Mouse (Mus musculus): ENCODE measurements at regions not wholly inside any gene's neighbourhood (a gene's known extent, or its start where the extent isn't known, plus 50 kb on each side); places are given as distances from the start of the nearest gene placed in this dataset.

DNA sequence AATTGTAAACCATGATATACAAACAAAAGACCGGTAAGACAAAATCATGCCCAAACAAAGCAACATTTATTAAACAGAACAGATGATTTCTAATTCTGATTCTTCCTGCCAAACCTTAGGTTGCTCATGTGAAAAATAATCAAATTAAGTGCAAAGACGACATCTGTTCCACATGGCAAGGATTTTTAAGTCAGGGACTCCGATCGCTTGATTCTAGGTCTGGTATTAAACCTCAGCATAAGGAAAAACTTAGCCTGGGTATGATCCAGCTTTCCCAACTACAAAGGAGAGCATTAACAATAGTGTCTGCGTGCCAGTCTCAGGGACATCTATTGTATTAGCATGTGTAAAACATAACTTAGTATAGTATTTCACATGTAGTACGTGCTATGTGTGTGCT lies 181.8 kb upstream of the Rnpc3 start:
- Histone ChIP-seq H3K27me3 (ENCODE audit: control insufficient read depth, insufficient read depth, low read length) (no peaks in the 10 kb centered on the region), H3K4me1 (ENCODE audit: control insufficient read depth, insufficient read depth, low read length) (no peaks in the 10 kb centered on the region), H3K4me2 (ENCODE audit: low read depth, low read length) (no peak overlapping the region), H3K27ac (ENCODE audit: low read length) (no peak overlapping the region), H3K4me3 (replicated peaks; ENCODE audit: low read length) (no peak overlapping the region), H3K36me3 (ENCODE audit: control insufficient read depth, insufficient read depth, low read length) (no peaks in the 10 kb centered on the region), H3K9ac (ENCODE audit: low read length) (no peak overlapping the region), H3K9me3 (replicated peaks; ENCODE audit: control insufficient read depth, low read length) (no peaks in the 10 kb centered on the region)
- WGBS = 82% methylated on average over 6 of the region's 6 CpGs
- no peak for ATAC-seq (ENCODE audit: insufficient read depth, low FRiP score)

DNA sequence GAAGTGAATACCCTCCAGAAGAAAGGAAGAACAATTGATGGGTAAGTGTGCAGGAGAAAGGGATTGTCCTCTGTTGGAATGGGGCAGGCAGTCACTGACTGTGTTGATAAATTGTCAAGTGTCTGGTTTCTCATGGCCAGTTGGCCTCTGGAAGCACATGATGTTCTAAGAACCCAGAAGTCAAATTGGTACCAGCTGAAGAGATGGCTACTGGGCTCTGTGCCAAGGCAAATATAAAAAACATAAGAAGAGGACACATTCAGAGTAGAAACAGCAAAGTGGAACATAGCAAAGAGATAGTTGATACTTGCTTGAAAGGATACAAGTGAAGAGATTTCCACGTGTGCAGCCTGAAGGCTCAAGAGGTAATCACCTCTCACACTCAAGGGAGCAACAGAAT lies 170.9 kb upstream of the Col11a1 start:
- WGBS = 19% methylated on average over 1 of the region's 1 CpGs
- no peaks in the 10 kb centered on the region for H3K27me3 ChIP-seq (ENCODE audit: control insufficient read depth, insufficient read depth, low read length)
- no peak for ATAC-seq (ENCODE audit: insufficient read depth, low FRiP score)
- H3K27ac ChIP-seq (ENCODE audit: low read length) = no peak overlapping the region
- no peak overlapping the region for H3K4me3 ChIP-seq (replicated peaks; ENCODE audit: low read length)
- no peak overlapping the region for H3K9ac ChIP-seq (ENCODE audit: low read length)
- no peaks in the 10 kb centered on the region for H3K36me3 ChIP-seq (ENCODE audit: control insufficient read depth, insufficient read depth, low read length)
- H3K4me2 ChIP-seq (ENCODE audit: low read depth, low read length) = no peak overlapping the region
- no peaks in the 10 kb centered on the region for H3K4me1 ChIP-seq (ENCODE audit: control insufficient read depth, insufficient read depth, low read length)
- H3K9me3 ChIP-seq (replicated peaks; ENCODE audit: control insufficient read depth, low read length) = no peaks in the 10 kb centered on the region

GRCm38 (mm10) chr3:113860005-113860404 lies 170.3 kb upstream of the Col11a1 start:
- Histone ChIP-seq H3K27me3 (ENCODE audit: control insufficient read depth, insufficient read depth, low read length) (no peaks in the 10 kb centered on the region), H3K4me3 (replicated peaks; ENCODE audit: low read length) (no peak overlapping the region), H3K4me2 (ENCODE audit: low read depth, low read length) (no peak overlapping the region), H3K9ac (ENCODE audit: low read length) (no peak overlapping the region), H3K9me3 (replicated peaks; ENCODE audit: control insufficient read depth, low read length) (no peaks in the 10 kb centered on the region), H3K4me1 (ENCODE audit: control insufficient read depth, insufficient read depth, low read length) (no peaks in the 10 kb centered on the region), H3K27ac (ENCODE audit: low read length) (no peak overlapping the region), H3K36me3 (ENCODE audit: control insufficient read depth, insufficient read depth, low read length) (no peaks in the 10 kb centered on the region)
- WGBS = 51% methylated on average over 5 of the region's 5 CpGs
- ATAC-seq (ENCODE audit: insufficient read depth, low FRiP score) = peak; percentile 50; the same call in 1 of the 2 replicates

DNA sequence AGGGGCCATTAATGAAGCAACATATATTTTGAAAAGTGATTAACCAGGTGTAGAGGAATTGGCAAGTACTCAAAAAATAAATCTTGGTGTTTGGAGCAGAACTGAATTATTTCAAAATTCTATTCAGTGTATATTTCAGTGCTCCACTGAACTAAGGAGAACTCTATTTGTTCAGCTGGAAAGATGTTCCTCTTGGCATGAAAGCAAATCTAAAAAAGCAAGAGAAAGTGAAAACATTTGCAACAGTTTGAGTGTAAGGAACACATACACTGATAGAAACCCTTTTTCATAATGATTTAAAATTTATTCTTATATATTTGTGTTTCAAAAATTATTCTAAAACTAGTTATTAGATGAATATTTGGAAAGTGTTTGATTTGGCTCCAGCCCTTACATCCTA lies 169.9 kb upstream of the Col11a1 start:
- H3K27ac ChIP-seq (ENCODE audit: low read length) = no peak overlapping the region
- H3K9me3 ChIP-seq (replicated peaks; ENCODE audit: control insufficient read depth, low read length) = no peaks in the 10 kb centered on the region
- H3K4me1 ChIP-seq (ENCODE audit: control insufficient read depth, insufficient read depth, low read length) = no peaks in the 10 kb centered on the region
- no peak overlapping the region for H3K9ac ChIP-seq (ENCODE audit: low read length)
- H3K4me2 ChIP-seq (ENCODE audit: low read depth, low read length) = no peak overlapping the region
- no peak for ATAC-seq (ENCODE audit: insufficient read depth, low FRiP score)
- H3K36me3 ChIP-seq (ENCODE audit: control insufficient read depth, insufficient read depth, low read length) = no peaks in the 10 kb centered on the region
- no peak overlapping the region for H3K4me3 ChIP-seq (replicated peaks; ENCODE audit: low read length)
- no peaks in the 10 kb centered on the region for H3K27me3 ChIP-seq (ENCODE audit: control insufficient read depth, insufficient read depth, low read length)

DNA sequence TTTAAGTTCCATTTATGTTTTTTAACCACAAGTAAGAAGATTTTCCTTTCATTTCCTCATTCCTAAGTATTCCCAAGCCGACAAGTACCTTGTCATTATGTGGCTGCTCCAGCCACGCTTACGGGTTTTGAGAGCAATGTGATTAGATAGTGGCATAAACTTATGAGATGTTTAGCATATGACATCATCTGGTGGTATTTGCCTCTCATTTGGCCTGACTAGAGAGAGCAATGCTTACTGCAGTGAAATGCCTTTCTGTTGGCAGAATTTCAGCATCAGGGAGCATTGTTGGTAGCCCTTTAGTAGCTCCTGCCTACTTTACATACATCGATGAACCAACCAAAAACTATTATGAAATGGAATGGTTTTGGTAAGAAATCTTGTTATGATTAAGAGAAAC lies 157.1 kb upstream of the Col11a1 start:
- H3K27ac ChIP-seq (ENCODE audit: low read length) = no peak overlapping the region
- no peaks in the 10 kb centered on the region for H3K9me3 ChIP-seq (replicated peaks; ENCODE audit: control insufficient read depth, low read length)
- no peaks in the 10 kb centered on the region for H3K4me1 ChIP-seq (ENCODE audit: control insufficient read depth, insufficient read depth, low read length)
- H3K4me2 ChIP-seq (ENCODE audit: low read depth, low read length) = no peak overlapping the region
- no peak overlapping the region for H3K4me3 ChIP-seq (replicated peaks; ENCODE audit: low read length)
- H3K27me3 ChIP-seq (ENCODE audit: control insufficient read depth, insufficient read depth, low read length) = no peaks in the 10 kb centered on the region
- no peak for ATAC-seq (ENCODE audit: insufficient read depth, low FRiP score)
- no peaks in the 10 kb centered on the region for H3K36me3 ChIP-seq (ENCODE audit: control insufficient read depth, insufficient read depth, low read length)
- WGBS = 55% methylated on average over 4 of the region's 4 CpGs
- no peak overlapping the region for H3K9ac ChIP-seq (ENCODE audit: low read length)

DNA sequence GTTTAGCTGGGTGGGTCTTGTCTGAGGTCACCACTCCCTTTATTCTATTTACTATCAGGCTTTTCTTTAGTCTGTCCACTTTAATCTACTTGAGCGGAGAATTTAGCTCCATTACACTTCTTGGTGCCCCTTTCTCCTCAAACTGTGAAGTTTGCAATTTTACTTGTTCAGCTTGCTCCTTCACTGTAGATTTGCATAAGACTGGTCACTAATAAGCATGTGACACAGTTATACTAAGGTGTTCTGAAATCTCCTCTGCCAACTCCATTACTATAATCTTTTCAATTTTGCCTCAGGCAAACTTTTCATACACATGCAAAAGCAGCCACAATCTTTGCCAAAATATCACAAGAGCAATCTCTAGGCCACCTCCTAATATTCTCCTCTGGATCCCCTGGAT lies 125.2 kb upstream of the Col11a1 start:
- H3K9ac ChIP-seq (ENCODE audit: low read length) = no peak overlapping the region
- no peaks in the 10 kb centered on the region for H3K4me1 ChIP-seq (ENCODE audit: control insufficient read depth, insufficient read depth, low read length)
- no peaks in the 10 kb centered on the region for H3K9me3 ChIP-seq (replicated peaks; ENCODE audit: control insufficient read depth, low read length)
- H3K4me2 ChIP-seq (ENCODE audit: low read depth, low read length) = no peak overlapping the region
- H3K36me3 ChIP-seq (ENCODE audit: control insufficient read depth, insufficient read depth, low read length) = no peaks in the 10 kb centered on the region
- H3K27me3 ChIP-seq (ENCODE audit: control insufficient read depth, insufficient read depth, low read length) = no peaks in the 10 kb centered on the region
- no peak overlapping the region for H3K4me3 ChIP-seq (replicated peaks; ENCODE audit: low read length)
- no peak overlapping the region for H3K27ac ChIP-seq (ENCODE audit: low read length)
- WGBS = 74% methylated on average over 1 of the region's 1 CpGs
- no peak for ATAC-seq (ENCODE audit: insufficient read depth, low FRiP score)

- no peak overlapping the region for H3K9ac ChIP-seq (ENCODE audit: low read length)
- H3K9me3 ChIP-seq (replicated peaks; ENCODE audit: control insufficient read depth, low read length) = no peaks in the 10 kb centered on the region
- no peaks in the 10 kb centered on the region for H3K36me3 ChIP-seq (ENCODE audit: control insufficient read depth, insufficient read depth, low read length)
- no peak overlapping the region for H3K4me3 ChIP-seq (replicated peaks; ENCODE audit: low read length)
- H3K27ac ChIP-seq (ENCODE audit: low read length) = no peak overlapping the region
- H3K27me3 ChIP-seq (ENCODE audit: control insufficient read depth, insufficient read depth, low read length) = no peaks in the 10 kb centered on the region
- 66% methylated on average over 2 of the region's 2 CpGs for WGBS
- no peak for ATAC-seq (ENCODE audit: insufficient read depth, low FRiP score)
- no peaks in the 10 kb centered on the region for H3K4me1 ChIP-seq (ENCODE audit: control insufficient read depth, insufficient read depth, low read length)
- no peak overlapping the region for H3K4me2 ChIP-seq (ENCODE audit: low read depth, low read length)
Measured at GRCm38 (mm10) chr3:113919350-113920179, 110.8 kb upstream of the Col11a1 start.

GRCm38 (mm10) chr3:113931553-113931952 lies 98.8 kb upstream of the Col11a1 start:
- H3K9ac ChIP-seq (ENCODE audit: low read length) = no peak overlapping the region
- no peak for ATAC-seq (ENCODE audit: insufficient read depth, low FRiP score)
- no peak overlapping the region for H3K4me3 ChIP-seq (replicated peaks; ENCODE audit: low read length)
- H3K4me2 ChIP-seq (ENCODE audit: low read depth, low read length) = no peak overlapping the region
- 73% methylated on average over 3 of the region's 3 CpGs for WGBS
- no peaks in the 10 kb centered on the region for H3K36me3 ChIP-seq (ENCODE audit: control insufficient read depth, insufficient read depth, low read length)
- no peaks in the 10 kb centered on the region for H3K27me3 ChIP-seq (ENCODE audit: control insufficient read depth, insufficient read depth, low read length)
- no peaks in the 10 kb centered on the region for H3K4me1 ChIP-seq (ENCODE audit: control insufficient read depth, insufficient read depth, low read length)
- no peak overlapping the region for H3K27ac ChIP-seq (ENCODE audit: low read length)
- H3K9me3 ChIP-seq (replicated peaks; ENCODE audit: control insufficient read depth, low read length) = no peaks in the 10 kb centered on the region

DNA sequence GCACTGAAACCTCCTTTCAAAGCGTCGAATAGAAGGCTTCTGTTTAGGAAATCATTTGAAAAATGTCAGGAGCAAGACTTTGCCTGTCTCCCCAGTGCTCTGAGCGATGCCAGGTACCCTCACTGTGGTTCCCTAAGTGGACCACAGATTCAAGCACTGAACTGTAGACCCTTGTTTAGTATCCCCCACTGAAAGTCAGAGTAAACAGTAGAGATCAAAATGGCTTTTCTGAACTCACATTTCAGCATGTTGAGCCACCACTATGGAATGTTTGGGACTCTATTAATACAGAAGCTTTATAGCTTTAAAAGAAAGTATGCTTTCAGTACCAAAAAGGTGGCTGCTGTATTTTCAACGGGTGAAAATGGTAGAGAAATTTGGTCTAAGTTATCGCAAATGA lies 79.8 kb upstream of the Col11a1 start:
- Histone ChIP-seq H3K36me3 (ENCODE audit: control insufficient read depth, insufficient read depth, low read length) (no peaks in the 10 kb centered on the region), H3K27ac (ENCODE audit: low read length) (no peak overlapping the region), H3K4me2 (ENCODE audit: low read depth, low read length) (no peak overlapping the region), H3K27me3 (ENCODE audit: control insufficient read depth, insufficient read depth, low read length) (no peaks in the 10 kb centered on the region), H3K9ac (ENCODE audit: low read length) (no peak overlapping the region), H3K9me3 (replicated peaks; ENCODE audit: control insufficient read depth, low read length) (no peaks in the 10 kb centered on the region), H3K4me3 (replicated peaks; ENCODE audit: low read length) (no peak overlapping the region), H3K4me1 (ENCODE audit: control insufficient read depth, insufficient read depth, low read length) (no peaks in the 10 kb centered on the region)
- no peak for ATAC-seq (ENCODE audit: insufficient read depth, low FRiP score)
- 53% methylated on average over 5 of the region's 5 CpGs for WGBS

Data from stomach, embryonic 16.5 days (tissue).